Mouse (Mus musculus) liver, embryonic 11.5 days (tissue): ENCODE results near the gene Wdr59. TPM values are rescaled to one million over a fixed set of nuclear protein-coding genes. Genes with fewer than 3 reads are reported as not detected.

Experiments used
- ATAC-seq: fragments of 200-750 bp; cut with Nextera tagmentation; replicated peaks from 2 replicates; pipeline ENCODE4 v1.8.0; 2017; ENCODE audit warnings: moderate number of reproducible peaks, mild to moderate bottlenecking, moderate TSS enrichment, moderate library complexity; ENCODE audit not compliant: low FRiP score
- DNase-seq: peaks from one replicate; pipeline ENCODE4 v3.0.0-alpha.2; 2017; ENCODE audit warnings: low spot score
- H3K27ac ChIP-seq: fragments of 300-500 bp; sonication (generic); 2 replicates; pipeline ENCODE4 v1.5.1; 2014; ENCODE audit warnings: mild to moderate bottlenecking, low read depth, low read length, control low read depth
- H3K27me3 ChIP-seq: fragments of 300-500 bp; sonication (generic); replicated peaks from 2 replicates; pipeline ENCODE4 v1.6.1; 2014; ENCODE audit warnings: low read length, mixed read lengths; ENCODE audit not compliant: control insufficient read depth, insufficient read depth
- H3K36me3 ChIP-seq: fragments of 300-500 bp; sonication (generic); 2 replicates; pipeline ENCODE4 v1.6.1; 2014; ENCODE audit warnings: mild to moderate bottlenecking, low read length, moderate library complexity, mixed read lengths; ENCODE audit not compliant: control insufficient read depth, insufficient read depth
- H3K4me1 ChIP-seq: fragments of 300-500 bp; sonication (generic); replicated peaks from 2 replicates; pipeline ENCODE4 v1.6.1; 2014; ENCODE audit warnings: low read length, mixed read lengths; ENCODE audit not compliant: control insufficient read depth, insufficient read depth
- H3K4me2 ChIP-seq: fragments of 300-500 bp; sonication (generic); 2 replicates; pipeline ENCODE4 v1.6.1; 2014; ENCODE audit warnings: mild to moderate bottlenecking, control low read depth, moderate library complexity
- H3K4me3 ChIP-seq: fragments of 300-500 bp; sonication (generic); 2 replicates; pipeline ENCODE4 v1.5.1; 2014; ENCODE audit warnings: low read depth, low read length, control low read depth
- H3K9ac ChIP-seq: fragments of 300-500 bp; sonication (generic); 2 replicates; pipeline ENCODE4 v1.6.1; 2014; ENCODE audit warnings: low read depth, low read length, control low read depth
- H3K9me3 ChIP-seq: fragments of 300-500 bp; sonication (generic); 2 replicates; pipeline ENCODE4 v1.6.1; 2016; ENCODE audit warnings: low read length, inconsistent platforms, mixed read lengths; ENCODE audit not compliant: control insufficient read depth
- WGBS: fragments of 180-500 bp; shearing (Covaris S2); extraction: QIAGEN DNeasy Blood & Tissue Kit; methylation state at CpG from one replicate; pipeline ENCODE4 v1.1.7; 2014; 5-methylcytosine and 5-hydroxymethylcytosine counted together
- polyA plus RNA-seq: library from polyadenylated mRNA; unstranded; fragments of >200 nt; fragmentation: Nextera tagmentation; extraction: Ambion mirVana; gene quantifications from 2 replicates; pipeline ENCODE4 v1.2.1, GENCODE M21; 2014

The Wdr59 gene
- 3.1 and 3.8 TPM in 2 replicates for polyA plus RNA-seq

DNA sequence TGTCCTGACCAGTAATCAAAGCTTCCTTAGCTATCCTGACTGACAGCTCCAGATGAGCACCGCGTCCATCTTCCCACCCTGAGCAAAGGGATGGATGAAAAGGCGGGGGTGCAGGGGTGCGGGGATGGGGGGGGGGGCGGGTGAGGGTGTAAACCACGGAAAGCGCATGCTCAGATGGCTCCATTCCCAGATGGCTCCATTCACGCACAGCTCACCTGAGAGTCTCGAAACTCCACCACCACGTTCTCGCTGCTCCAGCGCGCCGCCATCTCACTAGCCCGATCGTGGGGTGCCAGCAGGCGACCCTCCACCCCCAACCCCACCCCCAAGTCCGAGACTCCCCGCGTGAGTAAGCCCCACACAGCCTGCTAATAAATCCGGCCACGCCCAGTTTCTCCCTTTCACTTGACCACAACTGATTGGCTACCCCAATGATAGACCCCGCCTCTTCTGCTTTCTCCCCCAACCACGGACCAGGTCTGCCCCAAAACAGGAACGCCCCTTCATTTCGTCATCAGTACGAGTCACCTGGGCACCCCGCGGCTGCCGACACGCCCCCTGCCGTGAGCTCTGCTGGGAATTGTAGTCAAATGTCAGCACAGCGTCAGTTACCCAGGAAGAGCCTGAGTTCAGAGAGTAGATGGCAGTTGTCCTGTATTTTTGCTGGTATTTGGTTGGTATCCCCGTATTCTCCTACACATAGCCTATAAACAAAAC lies at the start of gene Wdr59:
TSS of gene Wdr59 (minus strand) at position 380 of the 717 bp plus-strand sequence.
- DNase-seq: peak; percentile 97
- H3K4me1 ChIP-seq: peaks cover 8% of the 10 kb centered on the region
- peak within 1 kb of the TSS; percentile 66 for H3K9ac ChIP-seq
- no peaks in the 10 kb centered on the region for H3K9me3 ChIP-seq
- H3K4me3 ChIP-seq: peak within 1 kb of the TSS; percentile 73
- WGBS: under 1% methylated on average over 34 of the region's 34 CpGs
- no peaks in the 10 kb centered on the region for H3K27me3 ChIP-seq
- peak within 1 kb of the TSS; percentile 76 for H3K4me2 ChIP-seq
- H3K36me3 ChIP-seq: 0 out of 2 replicates have a peak, but pooled peaks cover 2% of the 10 kb centered on the region
- ATAC-seq: peak; percentile 99
- H3K27ac ChIP-seq: no peak within 1 kb of the TSS

DNA sequence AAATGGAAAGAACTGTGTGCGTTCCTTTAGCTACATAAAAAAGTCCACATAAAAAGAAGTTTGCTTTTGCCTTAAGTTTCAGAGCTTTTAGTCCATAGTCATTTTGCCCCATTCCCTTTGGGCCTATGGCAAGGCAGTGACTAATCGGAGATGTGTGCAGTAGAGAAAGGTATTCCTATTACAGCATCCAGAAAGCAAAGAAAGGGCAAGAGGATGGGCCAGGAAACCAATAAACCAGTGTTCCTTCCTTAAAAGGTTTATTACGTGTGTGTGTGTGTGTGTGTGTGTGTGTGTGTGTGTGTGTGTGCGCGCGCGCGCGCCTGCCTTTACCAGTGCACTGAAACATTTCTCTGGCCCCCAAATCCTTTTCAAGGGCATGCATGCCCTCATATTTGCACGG lies 49.8 kb upstream of the Wdr59 start:
- Histone ChIP-seq H3K27me3 (no peaks in the 10 kb centered on the region), H3K9me3 (no peaks in the 10 kb centered on the region), H3K4me3 (no peak overlapping the region), H3K4me1 (peaks cover 62% of the 10 kb centered on the region), H3K36me3 (0 out of 2 replicates have a peak, but pooled peaks cover under 1% of the 10 kb centered on the region), H3K9ac (no peak overlapping the region), H3K27ac (no peak overlapping the region), H3K4me2 (no peak overlapping the region)
- no peak for DNase-seq
- 87% methylated on average over 10 of the region's 10 CpGs for WGBS
- no peak for ATAC-seq

DNA sequence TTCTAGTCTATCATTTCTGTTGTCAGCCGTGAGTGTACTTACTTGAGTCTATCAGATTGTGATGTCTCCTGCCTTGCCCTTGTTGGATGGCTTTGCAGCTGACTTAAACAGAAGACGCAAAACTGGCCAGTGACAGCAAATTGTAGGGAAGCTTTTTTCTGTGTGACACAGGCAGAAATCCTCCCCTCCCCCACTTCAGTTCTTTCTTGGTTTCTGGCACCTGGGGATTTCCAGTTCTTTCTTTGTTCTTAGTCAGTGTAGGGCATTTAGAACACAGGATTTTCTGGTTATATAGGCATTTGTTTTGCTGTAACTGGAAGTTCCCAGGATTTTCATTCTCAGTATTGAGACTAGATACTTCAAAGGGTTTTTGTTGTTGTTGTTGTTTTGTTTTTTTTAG lies 48.5 kb upstream of the Wdr59 start:
- WGBS: 61% methylated on average over 2 of the region's 2 CpGs
- H3K4me1 ChIP-seq: peaks cover 71% of the 10 kb centered on the region

GRCm38 (mm10) chr8:111569926-111570325 lies 48.0 kb upstream of the Wdr59 start:
- H3K4me3 ChIP-seq: no peak overlapping the region
- 85% methylated on average over 4 of the region's 4 CpGs for WGBS
- DNase-seq: no peak
- no peak overlapping the region for H3K27ac ChIP-seq
- no peak overlapping the region for H3K4me2 ChIP-seq
- H3K36me3 ChIP-seq: no peaks in the 10 kb centered on the region
- no peak overlapping the region for H3K9ac ChIP-seq
- H3K4me1 ChIP-seq: peaks cover 75% of the 10 kb centered on the region
- H3K27me3 ChIP-seq: no peaks in the 10 kb centered on the region
- H3K9me3 ChIP-seq: no peaks in the 10 kb centered on the region
- no peak for ATAC-seq

More for the DNA sequence above, 48.5 kb upstream of the Wdr59 start:
- Histone ChIP-seq H3K9me3 (no peaks in the 10 kb centered on the region), H3K9ac (no peak overlapping the region), H3K4me2 (no peak overlapping the region), H3K4me3 (no peak overlapping the region), H3K36me3 (no peaks in the 10 kb centered on the region), H3K27ac (no peak overlapping the region), H3K27me3 (no peaks in the 10 kb centered on the region)
- DNase-seq (no peak), ATAC-seq (no peak)

DNA sequence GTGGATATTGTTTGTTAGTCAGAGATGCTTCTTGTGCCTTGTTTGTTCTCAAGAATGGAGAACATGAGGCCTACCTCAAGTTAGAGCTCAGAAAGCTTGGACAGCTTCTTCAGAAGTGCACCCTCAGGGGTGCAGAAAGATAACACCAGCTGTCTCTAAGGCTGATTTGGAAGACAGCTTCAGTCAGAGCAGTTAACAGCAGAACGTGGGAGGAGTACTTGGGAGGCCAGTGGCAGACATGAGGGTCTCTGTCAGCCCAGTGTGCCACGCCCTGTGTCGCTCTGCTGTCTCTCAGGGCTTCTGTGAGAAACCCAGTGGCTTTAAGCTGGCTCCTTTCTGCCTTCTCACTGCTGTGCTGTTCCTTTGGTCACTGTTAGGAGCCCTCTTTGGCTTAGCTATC lies 46.1 kb upstream of the Wdr59 start:
- peaks cover 60% of the 10 kb centered on the region for H3K4me1 ChIP-seq
- DNase-seq: no peak
- no peaks in the 10 kb centered on the region for H3K9me3 ChIP-seq
- WGBS: 29% methylated on average over 3 of the region's 3 CpGs
- H3K4me2 ChIP-seq: peak overlapping the region; percentile 52
- H3K4me3 ChIP-seq: 0 out of 2 replicates have a peak overlapping the region, but pooled peaks have one; percentile 5
- H3K27ac ChIP-seq: peak overlapping the region; percentile 94
- no peaks in the 10 kb centered on the region for H3K27me3 ChIP-seq
- H3K36me3 ChIP-seq: no peaks in the 10 kb centered on the region
- peak; percentile 90 for ATAC-seq
- H3K9ac ChIP-seq: peak overlapping the region; percentile 51; the same call in 1 of the 2 replicates

DNA sequence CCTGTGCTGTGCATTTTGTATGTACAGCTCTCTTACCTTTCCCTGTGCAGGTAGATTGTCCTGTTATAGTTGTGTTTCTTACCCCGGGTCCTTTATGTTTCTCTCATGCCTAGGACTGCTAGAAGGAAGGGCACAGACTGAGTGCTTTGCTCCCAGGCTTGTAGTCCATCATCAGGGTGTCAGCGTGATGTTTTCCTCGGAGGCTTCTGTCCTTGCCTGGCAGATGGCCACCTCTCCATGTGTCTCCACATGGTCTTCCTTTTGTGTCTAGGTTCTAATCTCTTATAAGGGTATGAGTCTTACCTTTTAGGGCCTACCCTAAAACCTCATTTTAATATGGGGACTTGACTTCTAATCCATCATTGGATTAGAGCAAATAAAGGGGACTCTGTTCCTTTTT lies 45.7 kb upstream of the Wdr59 start:
- Histone ChIP-seq H3K36me3 (no peaks in the 10 kb centered on the region), H3K9me3 (no peaks in the 10 kb centered on the region), H3K27ac (peak overlapping the region; percentile 94), H3K27me3 (no peaks in the 10 kb centered on the region), H3K4me2 (peak overlapping the region; percentile 52), H3K4me1 (peaks cover 55% of the 10 kb centered on the region), H3K4me3 (no peak overlapping the region), H3K9ac (peak overlapping the region; percentile 51; the same call in 1 of the 2 replicates)
- ATAC-seq (no peak), DNase-seq (no peak)
- WGBS: 57% methylated on average over 3 of the region's 3 CpGs

DNA sequence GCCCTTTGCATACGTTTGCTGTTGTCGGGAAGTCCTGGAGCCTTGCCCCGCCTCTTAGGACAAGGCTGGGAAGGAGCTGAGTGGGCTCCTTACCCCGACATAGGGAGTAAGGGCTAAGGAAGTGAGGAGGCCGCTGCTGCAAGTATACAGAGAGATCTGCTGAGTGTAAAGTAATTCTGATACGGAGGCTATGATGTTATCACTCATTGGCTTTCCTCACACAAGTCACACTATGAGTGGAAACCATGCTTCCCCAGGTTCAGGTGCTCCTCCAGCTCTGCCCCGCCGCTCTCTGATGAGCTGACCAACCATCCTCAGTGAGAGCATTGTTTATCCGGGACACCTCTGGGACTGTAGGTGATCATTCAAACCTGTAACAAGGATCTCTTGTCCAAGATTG lies 44.4 kb upstream of the Wdr59 start:
- peaks cover 45% of the 10 kb centered on the region for H3K4me1 ChIP-seq
- no peaks in the 10 kb centered on the region for H3K36me3 ChIP-seq
- WGBS: 54% methylated on average over 9 of the region's 9 CpGs
- H3K27ac ChIP-seq: peak overlapping the region; percentile 77
- no peaks in the 10 kb centered on the region for H3K27me3 ChIP-seq
- peak overlapping the region; percentile 50 for H3K4me2 ChIP-seq
- H3K9me3 ChIP-seq: no peaks in the 10 kb centered on the region
- DNase-seq (no peak), ATAC-seq (no peak)
- peak overlapping the region; percentile 31; the same call in 1 of the 2 replicates for H3K9ac ChIP-seq
- no peak overlapping the region; the same call in 1 of the 2 replicates for H3K4me3 ChIP-seq

DNA sequence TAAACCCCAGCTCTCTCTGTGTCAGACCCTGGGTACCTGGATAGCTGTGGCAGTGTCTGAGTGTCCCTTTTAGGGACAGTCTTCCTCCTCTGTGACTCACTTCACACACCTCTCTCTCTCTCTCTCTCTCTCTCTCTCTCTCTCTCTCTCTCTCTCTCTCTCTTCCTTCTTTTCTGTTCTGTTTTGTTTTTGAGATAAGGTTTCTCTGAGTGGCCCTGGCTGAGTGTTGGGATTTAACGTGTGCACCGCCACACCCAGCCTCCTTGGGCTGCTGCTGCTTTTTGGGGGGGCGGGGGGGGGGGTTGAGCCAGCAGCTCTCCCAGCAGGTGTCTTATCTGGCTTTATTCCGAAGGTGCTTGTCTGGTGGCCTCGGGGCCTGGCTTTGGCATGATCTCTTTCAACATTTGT lies 43.9 kb upstream of the Wdr59 start:
- no peaks in the 10 kb centered on the region for H3K36me3 ChIP-seq
- H3K4me2 ChIP-seq: peak overlapping the region; percentile 50
- peak overlapping the region; percentile 77 for H3K27ac ChIP-seq
- no peaks in the 10 kb centered on the region for H3K27me3 ChIP-seq
- peak; percentile 67 for ATAC-seq
- no peak overlapping the region; the same call in 1 of the 2 replicates for H3K9ac ChIP-seq
- 15% methylated on average over 5 of the region's 5 CpGs for WGBS
- H3K9me3 ChIP-seq: no peaks in the 10 kb centered on the region
- no peak overlapping the region for H3K4me3 ChIP-seq
- H3K4me1 ChIP-seq: peaks cover 45% of the 10 kb centered on the region
- DNase-seq: no peak

GRCm38 (mm10) chr8:111564093-111564492 lies 42.2 kb upstream of the Wdr59 start:
- H3K9ac ChIP-seq: no peak overlapping the region
- H3K27me3 ChIP-seq: no peaks in the 10 kb centered on the region
- DNase-seq (no peak), ATAC-seq (no peak)
- no peaks in the 10 kb centered on the region for H3K36me3 ChIP-seq
- H3K27ac ChIP-seq: no peak overlapping the region; the same call in 1 of the 2 replicates
- no peak overlapping the region for H3K4me2 ChIP-seq
- H3K9me3 ChIP-seq: no peaks in the 10 kb centered on the region
- H3K4me3 ChIP-seq: no peak overlapping the region
- H3K4me1 ChIP-seq: peaks cover 37% of the 10 kb centered on the region
- 79% methylated on average over 2 of the region's 2 CpGs for WGBS
